Comparison of ENCODE assay signal across 13 mouse cellular contexts in the genomic region with DNA sequence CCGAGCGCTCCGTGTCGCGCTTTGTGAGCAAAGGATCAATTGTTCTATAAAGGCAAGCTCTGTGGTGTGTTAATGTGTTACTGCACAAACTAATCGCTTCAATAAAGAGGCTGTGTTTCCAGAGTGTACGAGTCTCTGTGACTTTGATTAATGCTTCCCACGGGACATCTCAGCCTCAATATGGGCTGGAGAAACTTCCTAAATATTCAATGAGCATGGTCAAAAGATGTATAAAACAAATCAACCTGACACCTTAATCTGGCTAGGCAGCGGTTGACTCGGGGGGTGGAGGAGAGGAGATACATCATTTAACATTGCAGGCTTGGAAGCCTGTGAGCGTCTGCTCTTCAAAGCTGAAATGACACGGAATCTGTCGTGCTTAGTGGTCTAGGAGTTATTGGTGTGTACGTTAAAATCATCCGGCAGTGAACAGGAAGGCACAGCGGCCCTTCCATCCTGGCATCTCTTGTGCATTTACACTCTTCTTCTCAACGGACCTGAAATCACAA. TPM values are rescaled to one million over a fixed set of nuclear protein-coding genes. Genes with fewer than 3 reads are reported as not detected.
DNase-seq lines count a peak whose midpoint lies in the region.
"Had no signal": no experiment of that assay in that cellular context is flagged by ENCODE, and none has a peak within 500 bp of the region (broad histone marks: within the 10 kb centered on the region; RNA-seq: fewer than 3 reads in every experiment).

No protein-coding gene starts in this region.

- peak overlapping the region; percentile 31; the same call in 1 of the 2 replicates for H3K4me3 ChIP-seq in midbrain, embryonic 10.5 days
- H3K4me3 ChIP-seq: liver, embryonic 12.5 days had no signal

- 25% methylated on average over 17 of the region's 17 CpGs for WGBS in midbrain, embryonic 10.5 days

- H3K9me3 ChIP-seq in midbrain, embryonic 10.5 days (replicated peaks), result no peaks in the 10 kb centered on the region
- H3K9me3 ChIP-seq: liver, embryonic 12.5 days had no signal

- peaks cover 44% of the 10 kb centered on the region for H3K27me3 ChIP-seq in midbrain, embryonic 10.5 days (ENCODE audit: low read depth, poor library complexity, severe bottlenecking)
- H3K27me3 ChIP-seq: liver, embryonic 12.5 days had no signal

- H3K4me1 ChIP-seq in midbrain, embryonic 10.5 days, result peaks cover 51% of the 10 kb centered on the region
- H3K4me1 ChIP-seq: liver, embryonic 12.5 days had no signal

- H3K36me3 ChIP-seq in midbrain, embryonic 10.5 days, result peaks cover 34% of the 10 kb centered on the region
- H3K36me3 ChIP-seq: G1E; liver, embryonic 12.5 days had no signal

- H3K27ac ChIP-seq in midbrain, embryonic 10.5 days (replicated peaks), result peak overlapping the region; percentile 35
- H3K27ac ChIP-seq: liver, embryonic 12.5 days had no signal

- DNase-seq in embryo, embryonic 10 days (ENCODE audit: low spot score), result peak; percentile 48
- no peak for DNase-seq in embryo, embryonic 9.5 days (ENCODE audit: extremely low spot score)
- peak; percentile 57 for DNase-seq in retina, postnatal 1 day
- no peak for DNase-seq in retina, embryonic 14.5 days (ENCODE audit: low spot score)
- DNase-seq in midbrain, embryonic 10.5 days (ENCODE audit: low spot score), result no peak
- DNase-seq in urinary bladder, postnatal 36 days (ENCODE audit: low spot score in 2 of 2), result no peak
- DNase-seq in layer of hippocampus, adult 18-20 months (ENCODE audit: low spot score in 2 of 2), result no peak
- no peak for DNase-seq in layer of hippocampus, adult 8-10 months (ENCODE audit: low spot score in 2 of 2)
- DNase-seq: adrenal gland, adult 2 months; cerebellum, adult 18-20 months; kidney, postnatal 4 days had no signal

RNA-seq across cellular contexts. Expression of a gene that starts 21.2 kb away (rescaled TPM):
- 6.5 and 10.3 TPM in 2 replicates for polyA plus RNA-seq in midbrain, embryonic 10.5 days (2016; fragmentation: Nextera tagmentation; extraction: Ambion mirVana)
- total RNA-seq in layer of hippocampus, adult 18-20 months (2021), result 10 to 100 TPM; 77.4 to 83.6 TPM
- total RNA-seq in layer of hippocampus, adult 8-10 months (2022), result 10 to 100 TPM; 62.2 to 75.9 (median 71.3) TPM
- polyA plus RNA-seq: G1E had no signal

Comparison
In these comparisons a context has a peak if more than half of its experiments do, and no peak if none do; other contexts are left out.
1. DNase-seq: peak in embryo, embryonic 10 days (single experiment) and retina, postnatal 1 day (single experiment); none in embryo, embryonic 9.5 days (single experiment), retina, embryonic 14.5 days (single experiment), midbrain, embryonic 10.5 days (single experiment), urinary bladder, postnatal 36 days (0 of 2), layer of hippocampus, adult 18-20 months (0 of 2) and layer of hippocampus, adult 8-10 months (0 of 2).